Mouse (Mus musculus) gastrocnemius, postnatal 4 days (tissue): Measurements from ENCODE around the gene Il27. TPM values are rescaled to one million over a fixed set of nuclear protein-coding genes. Genes with fewer than 3 reads are reported as not detected.

Source experiments
- DNase-seq, 2 experiments: peaks; one replicate each; pipeline ENCODE4 v3.0.0; 2021 to 2022; ENCODE audit warnings: low spot score in 2 of 2, mixed read lengths in 2 of 2
- total RNA-seq, 2 experiments: library from RNA; stranded (reverse); gene quantifications; 2 replicates each; pipeline ENCODE4 v1.2.3; 2021

The Il27 gene
- total RNA-seq, 2 experiments from 2014 or later: not detected

GRCm38 (mm10) chr7:126607064-126607463 is 12.3 kb upstream of the Il27 start:
- peak; percentile 38 to 75 for DNase-seq

GRCm38 (mm10) chr7:126606611-126607010 is 11.9 kb upstream of the Il27 start:
- no peak for DNase-seq

DNA sequence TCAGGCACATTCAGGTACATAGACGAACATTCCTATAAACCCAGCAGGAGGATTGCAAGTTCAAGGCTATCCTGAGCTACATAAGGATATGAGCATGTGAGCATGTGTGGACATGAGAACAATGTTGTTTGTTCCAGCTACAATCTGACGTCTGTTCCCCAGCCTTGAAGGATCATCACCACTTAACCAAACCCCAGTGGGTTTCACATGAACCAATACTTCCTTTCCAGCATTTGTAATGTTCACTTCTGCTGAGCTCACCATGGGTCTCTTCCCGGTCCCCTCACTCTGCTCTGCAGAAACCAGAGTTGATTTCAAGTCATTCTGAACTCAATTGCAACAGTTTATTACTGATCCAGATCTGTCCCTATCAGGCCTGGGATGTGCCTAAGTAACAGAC is 7.9 kb upstream of the Il27 start:
- no peak for DNase-seq

GRCm38 (mm10) chr7:126601896-126602295 is 7.2 kb upstream of the Il27 start:
- no peak for DNase-seq

GRCm38 (mm10) chr7:126598919-126599318 is 4.2 kb upstream of the Il27 start:
- no peak for DNase-seq

- DNase-seq: no peak
Observed at GRCm38 (mm10) chr7:126596414-126596813, 1.7 kb upstream of the Il27 start.

GRCm38 (mm10) chr7:126595890-126596289 is 1.1 kb upstream of the Il27 start:
- no peak for DNase-seq

- peak; percentile 51 to 79 for DNase-seq
Observed at GRCm38 (mm10) chr7:126587779-126588178, 7.0 kb downstream of the Il27 start.

GRCm38 (mm10) chr7:126586839-126587238 is 7.9 kb downstream of the Il27 start:
- no peak for DNase-seq

DNA sequence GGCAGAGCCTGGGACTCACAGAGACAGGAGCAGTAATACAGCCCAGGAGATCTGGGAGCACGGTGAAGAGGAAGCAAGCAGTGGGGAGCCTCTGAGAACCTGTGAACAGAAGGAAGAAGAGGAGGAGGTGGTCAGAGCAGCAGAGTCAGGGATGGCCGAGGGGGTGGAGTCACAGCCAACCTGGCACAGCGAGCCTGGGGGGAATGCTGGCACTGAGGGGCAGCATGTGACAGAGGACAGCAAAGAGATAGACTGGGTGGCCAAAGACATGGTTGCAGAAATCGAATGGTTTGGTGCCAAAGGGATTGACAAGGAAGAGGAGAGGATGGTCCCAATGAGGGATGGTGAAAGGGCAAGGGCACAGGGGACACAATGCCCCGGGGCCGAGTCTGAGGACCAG is 9.0 kb downstream of the Il27 start, which contains the start of gene Cln3:
TSS of gene Cln3 (minus strand) at position 101 of the 400 bp plus-strand sequence.
- no peak for DNase-seq

DNA sequence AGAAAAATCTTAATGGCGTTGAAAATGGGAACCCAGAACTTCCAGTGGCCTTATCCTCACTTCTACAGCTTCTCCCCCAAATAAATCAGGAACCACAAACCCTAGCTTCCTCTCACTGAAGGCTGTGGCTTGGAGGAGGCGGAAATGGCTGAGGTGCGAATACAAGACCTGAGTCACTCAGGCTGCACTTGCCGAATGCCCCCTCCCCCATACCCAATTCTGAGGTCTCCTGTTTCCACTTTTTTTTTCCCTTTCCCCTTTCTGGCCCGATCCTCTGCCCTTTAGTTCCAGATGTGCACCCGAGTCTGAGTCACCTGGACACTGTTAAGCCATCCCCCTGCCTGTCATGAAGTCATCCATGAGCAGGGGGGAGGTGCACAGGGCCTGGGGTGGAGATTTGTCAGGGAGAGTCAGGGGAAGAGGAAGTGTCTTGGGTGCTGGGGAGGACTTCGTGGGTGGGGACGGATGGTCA is 10.2 kb downstream of the Il27 start, which contains the start of gene Apobr:
TSS of gene Apobr (plus strand) at position 437 of the 472 bp plus-strand sequence.
- no peak for DNase-seq

GRCm38 (mm10) chr7:126583761-126584160 is 11.0 kb downstream of the Il27 start:
- DNase-seq: no peak

GRCm38 (mm10) chr7:126583251-126583709 is 11.5 kb downstream of the Il27 start:
- DNase-seq: peak; percentile 63 to 86

DNA sequence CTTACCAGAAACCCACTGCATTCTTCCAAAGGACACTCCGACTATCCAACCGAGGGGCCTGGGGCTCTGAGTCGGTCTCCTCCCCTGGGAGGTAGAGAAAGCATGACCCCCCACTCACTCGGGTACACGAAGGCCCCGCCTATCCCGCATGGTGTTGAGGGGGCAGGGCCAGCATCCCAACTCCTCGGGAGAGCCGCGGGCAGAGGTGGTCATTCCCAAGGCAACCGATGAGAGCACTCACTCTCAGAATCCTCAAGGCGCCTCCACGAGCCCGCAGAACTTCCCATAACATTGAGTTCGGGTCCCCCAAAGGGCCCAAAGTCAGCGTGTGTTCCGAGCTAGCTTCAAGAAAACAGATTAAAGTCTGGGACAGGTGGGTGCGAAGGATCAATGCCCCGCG is 12.0 kb downstream of the Il27 start:
- DNase-seq: no peak

DNA sequence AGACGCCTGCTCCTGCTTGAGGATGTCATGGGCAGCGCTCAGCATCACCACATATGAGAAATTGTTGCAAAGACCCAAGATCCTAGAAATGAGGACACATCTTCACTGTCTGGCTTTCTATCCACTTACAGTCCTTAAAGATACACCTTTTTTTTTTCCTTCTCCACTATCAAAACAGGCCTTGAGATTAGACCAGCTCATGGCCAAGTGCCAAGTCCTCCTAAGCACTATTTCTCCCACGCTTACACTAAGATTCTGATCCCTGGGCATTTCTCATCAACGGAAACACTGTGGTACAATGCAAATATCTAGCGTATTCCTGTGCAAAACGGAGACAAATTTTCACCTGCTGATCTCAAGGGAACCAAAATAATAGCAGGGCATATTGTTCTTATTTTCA is 13.1 kb downstream of the Il27 start:
- DNase-seq: no peak

DNA sequence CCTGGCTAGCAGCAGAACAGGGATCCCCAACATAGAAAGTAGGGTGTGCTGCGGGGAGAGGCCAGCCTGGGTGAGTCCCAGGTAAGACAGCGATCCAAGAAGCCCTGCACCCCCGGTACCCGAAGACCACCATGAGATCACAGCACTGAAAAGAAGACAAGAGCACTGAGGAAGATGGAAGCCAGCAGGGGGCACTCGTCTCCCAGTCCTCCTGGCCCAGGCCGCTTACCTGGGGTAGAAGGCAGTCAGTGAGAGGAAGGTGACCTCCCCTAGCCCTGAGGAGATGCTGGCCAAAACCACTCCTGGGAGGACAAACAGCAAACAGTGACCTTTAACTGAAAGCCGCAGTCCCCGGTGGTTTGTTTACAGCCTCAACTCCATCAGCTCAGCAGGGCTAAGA is 15.6 kb downstream of the Il27 start:
- no peak for DNase-seq

DNA sequence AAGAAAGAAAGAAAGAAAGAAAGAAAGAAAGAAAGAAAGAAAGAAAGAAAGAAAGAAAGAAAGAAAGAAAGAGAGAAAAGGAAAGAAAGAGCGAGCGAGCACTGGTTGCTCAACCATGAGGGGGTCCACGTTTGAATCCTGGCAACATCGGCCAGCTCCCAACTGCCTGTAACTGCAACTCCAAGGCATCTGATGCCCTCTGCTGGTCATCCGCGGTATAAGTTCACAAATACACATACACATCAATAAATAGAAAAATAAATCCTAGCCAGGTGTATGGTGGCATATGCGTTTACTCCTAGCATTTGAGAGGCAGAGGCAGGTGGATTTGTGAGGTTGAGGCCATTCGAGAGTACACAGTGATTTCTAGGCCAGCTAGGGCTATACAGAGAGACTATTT is 17.8 kb downstream of the Il27 start:
- DNase-seq: peak in 1 of 2 experiments; percentile 43

DNA sequence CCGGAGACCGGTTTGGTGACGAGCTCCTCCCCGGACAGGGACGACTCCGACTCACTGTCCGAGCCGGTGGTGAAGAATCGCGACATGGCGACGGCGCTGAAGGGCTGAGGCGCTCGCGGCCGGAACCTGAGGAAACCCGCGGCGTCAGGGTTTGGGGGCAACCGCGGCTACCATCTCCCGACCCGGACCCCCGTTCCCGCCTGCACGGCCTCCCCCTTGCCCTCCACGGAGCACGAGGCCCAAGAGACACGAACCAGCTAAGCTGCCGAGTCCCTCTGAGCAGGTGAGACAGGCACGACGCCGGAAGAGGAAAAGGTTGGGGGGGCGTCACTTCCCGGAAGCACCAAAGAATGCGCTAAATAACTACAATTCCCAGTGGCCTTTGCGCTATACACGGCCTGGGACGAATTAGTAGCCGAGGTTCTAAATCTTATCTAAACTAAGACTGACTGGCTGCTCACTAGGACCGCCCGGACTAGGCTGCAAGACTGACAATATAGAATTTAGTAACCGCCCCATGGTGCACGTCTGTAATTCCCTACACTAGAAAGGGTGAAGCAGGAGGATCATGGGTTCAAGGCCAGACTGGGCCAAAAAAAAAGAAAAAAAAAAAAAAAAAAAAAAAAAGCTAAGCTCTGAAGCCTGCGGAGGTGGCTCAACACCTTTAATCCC is 28.5 kb downstream of the Il27 start, which contains the start of gene Eif3c:
TSS of gene Eif3c (minus strand) at position 318 of the 672 bp plus-strand sequence.
- DNase-seq: peak; percentile 33 to 77

DNA sequence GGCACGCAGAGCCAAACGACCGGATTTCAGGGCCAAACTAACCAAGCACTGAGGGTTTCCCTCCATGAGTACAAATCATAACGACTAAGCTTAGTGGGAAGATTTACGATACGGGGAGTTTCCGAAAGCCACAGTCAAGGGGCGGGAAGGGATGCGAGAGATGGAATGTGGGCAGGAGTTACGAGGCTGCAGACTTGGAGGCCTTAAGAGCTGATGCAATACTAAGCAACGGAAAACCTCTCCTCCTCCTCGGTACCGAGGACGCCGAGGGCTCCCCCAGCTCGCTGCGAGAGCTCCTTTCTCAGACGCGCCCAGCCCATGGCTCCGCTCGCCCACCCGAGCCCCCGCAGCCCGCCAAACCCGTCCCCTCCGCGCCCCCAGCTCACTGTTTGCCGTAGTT is 29.0 kb downstream of the Il27 start:
- peak in 1 of 2 experiments; percentile 21 for DNase-seq

DNA sequence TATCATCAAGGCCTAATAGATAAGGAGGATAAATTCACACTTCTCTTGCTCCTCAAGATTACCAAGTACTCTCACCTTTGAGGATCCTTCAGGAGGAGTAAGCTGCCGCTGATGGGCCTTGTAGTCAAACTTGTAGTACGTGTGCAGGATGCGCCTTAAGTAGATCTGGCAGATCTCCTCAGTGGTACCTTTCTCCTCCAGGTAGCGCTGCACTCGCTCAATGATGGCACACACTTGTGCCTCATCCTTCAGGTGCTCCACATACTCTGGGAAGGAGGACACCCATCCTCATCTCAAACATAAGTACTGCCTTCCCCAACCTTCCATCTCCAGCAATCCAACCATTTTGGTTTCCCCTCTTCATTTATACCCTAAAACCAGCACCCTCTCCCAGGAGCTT is 38.1 kb downstream of the Il27 start:
- DNase-seq: no peak

DNA sequence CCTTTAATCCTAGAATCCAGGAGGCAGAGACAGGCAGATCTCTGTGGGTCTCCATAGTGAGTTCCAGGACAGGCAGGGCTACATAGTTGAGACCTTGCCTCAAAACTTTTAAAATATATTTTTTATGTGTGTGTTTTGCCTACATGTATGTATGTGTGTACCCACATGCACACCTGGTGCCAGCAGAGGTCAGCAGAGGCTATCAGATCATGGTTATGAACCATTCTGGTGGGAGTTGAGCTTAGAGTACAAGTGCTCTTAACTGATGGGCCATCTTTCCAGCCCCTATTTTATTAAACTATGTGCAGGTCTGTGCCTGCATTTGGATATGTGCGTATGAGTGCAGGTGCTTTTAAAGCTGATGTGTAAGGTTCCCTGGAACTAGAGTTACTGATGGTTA is 39.9 kb downstream of the Il27 start:
- DNase-seq: no peak

- no peak for DNase-seq
Observed at GRCm38 (mm10) chr7:126545631-126546030, 49.1 kb downstream of the Il27 start.

DNA sequence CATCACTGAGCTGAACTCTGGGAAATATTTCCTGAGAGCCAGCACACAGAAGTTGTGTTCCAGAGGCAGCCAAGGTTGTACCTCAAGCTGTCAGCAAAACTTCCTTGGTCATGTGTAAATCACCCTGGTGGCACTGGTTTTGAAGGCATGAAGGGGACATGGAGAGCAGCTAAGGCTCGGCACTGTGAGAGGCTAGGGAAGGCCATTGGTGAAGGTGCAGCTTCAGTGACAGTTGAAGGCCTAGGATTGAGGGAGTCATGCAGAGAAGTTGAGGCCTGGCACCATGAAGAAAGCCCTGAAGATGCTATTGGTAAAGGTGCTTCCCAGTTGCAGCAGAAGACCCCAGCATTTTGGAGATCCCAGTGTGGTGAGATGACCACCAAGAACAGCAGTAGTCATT is 53.1 kb downstream of the Il27 start:
- DNase-seq: no peak
